Mouse (Mus musculus) heart, embryonic 12.5 days (tissue): ENCODE measurements at regions not wholly inside any gene's neighbourhood (a gene's known extent, or its start where the extent isn't known, plus 50 kb on each side); places are given as distances from the start of the nearest gene placed in this dataset.

Experiments
- ATAC-seq: fragments of 200-750 bp; cut with Nextera tagmentation; 2 replicates; pipeline ENCODE4 v1.8.0; 2017; ENCODE audit warnings: moderate TSS enrichment, moderate library complexity; ENCODE audit not compliant: insufficient number of reproducible peaks, low FRiP score
- H3K27ac ChIP-seq: fragments of 300-500 bp; sonication (generic); 2 replicates; pipeline ENCODE4 v1.5.1; 2016; ENCODE audit warnings: mild to moderate bottlenecking, moderate library complexity; ENCODE audit not compliant: poor library complexity, severe bottlenecking
- H3K27me3 ChIP-seq: fragments of 300-500 bp; sonication (generic); replicated peaks from 2 replicates; pipeline ENCODE4 v1.6.1; 2016; ENCODE audit warnings: mild to moderate bottlenecking, moderate library complexity
- H3K36me3 ChIP-seq: fragments of 300-500 bp; sonication (generic); 2 replicates; pipeline ENCODE4 v1.6.1; 2016; ENCODE audit warnings: mild to moderate bottlenecking, moderate library complexity
- H3K4me1 ChIP-seq: fragments of 300-500 bp; sonication (generic); replicated peaks from 2 replicates; pipeline ENCODE4 v1.6.1; 2016; ENCODE audit warnings: mild to moderate bottlenecking
- H3K4me2 ChIP-seq: fragments of 300-500 bp; sonication (generic); 2 replicates; pipeline ENCODE4 v1.6.1; 2016; ENCODE audit warnings: mild to moderate bottlenecking, moderate library complexity
- H3K4me3 ChIP-seq: fragments of 300-500 bp; sonication (generic); 2 replicates; pipeline ENCODE4 v1.5.1; 2016; ENCODE audit warnings: mild to moderate bottlenecking
- H3K9ac ChIP-seq: fragments of 300-500 bp; sonication (generic); 2 replicates; pipeline ENCODE4 v1.6.1; 2016; ENCODE audit warnings: mild to moderate bottlenecking, moderate library complexity
- H3K9me3 ChIP-seq: fragments of 300-500 bp; sonication (generic); replicated peaks from 2 replicates; pipeline ENCODE4 v1.6.1; 2016; ENCODE audit warnings: mild to moderate bottlenecking, moderate library complexity
- WGBS: fragments of 180-500 bp; shearing (Covaris S2); methylation state at CpG from one replicate; pipeline ENCODE4 v1.1.7; 2016; 5-methylcytosine and 5-hydroxymethylcytosine counted together

- no peak for ATAC-seq
- WGBS: 61% methylated on average over 3 of the region's 3 CpGs
Measured at GRCm38 (mm10) chrX:161487691-161488090, 200.4 kb downstream of the Gm15262 start.

DNA sequence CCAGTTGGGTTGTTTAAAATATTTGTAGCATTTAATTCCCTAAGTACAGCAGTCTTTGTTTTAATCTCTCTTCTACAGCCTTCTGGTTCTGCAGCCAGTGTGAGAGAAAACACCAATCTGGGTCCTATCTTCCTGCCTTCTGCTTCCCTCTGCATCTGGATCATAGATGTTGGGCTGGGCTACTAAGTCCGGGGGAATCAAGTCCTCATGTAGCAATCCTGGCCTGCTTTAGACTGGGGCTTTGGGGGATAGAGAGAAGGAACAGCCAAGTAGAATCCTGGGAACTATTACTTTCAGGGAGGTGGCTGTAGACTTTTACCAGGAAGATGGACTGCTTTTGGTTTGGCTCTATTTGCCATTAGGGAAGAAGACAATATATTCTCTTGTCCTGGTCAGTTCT lies 205.5 kb upstream of the Rai2 start:
- Histone ChIP-seq H3K4me3 (no peak overlapping the region), H3K36me3 (no peaks in the 10 kb centered on the region), H3K9ac (no peak overlapping the region), H3K27ac (no peak overlapping the region), H3K27me3 (no peaks in the 10 kb centered on the region), H3K4me1 (no peaks in the 10 kb centered on the region), H3K9me3 (no peaks in the 10 kb centered on the region), H3K4me2 (no peak overlapping the region)
- no peak for ATAC-seq
- WGBS: 52% methylated on average over 1 of the region's 1 CpGs

More at GRCm38 (mm10) chrX:161487691-161488090, 200.4 kb downstream of the Gm15262 start:
- Histone ChIP-seq H3K4me3 (no peak overlapping the region), H3K36me3 (no peaks in the 10 kb centered on the region), H3K27ac (no peak overlapping the region), H3K9ac (no peak overlapping the region), H3K4me2 (no peak overlapping the region), H3K27me3 (no peaks in the 10 kb centered on the region), H3K4me1 (no peaks in the 10 kb centered on the region), H3K9me3 (no peaks in the 10 kb centered on the region)

DNA sequence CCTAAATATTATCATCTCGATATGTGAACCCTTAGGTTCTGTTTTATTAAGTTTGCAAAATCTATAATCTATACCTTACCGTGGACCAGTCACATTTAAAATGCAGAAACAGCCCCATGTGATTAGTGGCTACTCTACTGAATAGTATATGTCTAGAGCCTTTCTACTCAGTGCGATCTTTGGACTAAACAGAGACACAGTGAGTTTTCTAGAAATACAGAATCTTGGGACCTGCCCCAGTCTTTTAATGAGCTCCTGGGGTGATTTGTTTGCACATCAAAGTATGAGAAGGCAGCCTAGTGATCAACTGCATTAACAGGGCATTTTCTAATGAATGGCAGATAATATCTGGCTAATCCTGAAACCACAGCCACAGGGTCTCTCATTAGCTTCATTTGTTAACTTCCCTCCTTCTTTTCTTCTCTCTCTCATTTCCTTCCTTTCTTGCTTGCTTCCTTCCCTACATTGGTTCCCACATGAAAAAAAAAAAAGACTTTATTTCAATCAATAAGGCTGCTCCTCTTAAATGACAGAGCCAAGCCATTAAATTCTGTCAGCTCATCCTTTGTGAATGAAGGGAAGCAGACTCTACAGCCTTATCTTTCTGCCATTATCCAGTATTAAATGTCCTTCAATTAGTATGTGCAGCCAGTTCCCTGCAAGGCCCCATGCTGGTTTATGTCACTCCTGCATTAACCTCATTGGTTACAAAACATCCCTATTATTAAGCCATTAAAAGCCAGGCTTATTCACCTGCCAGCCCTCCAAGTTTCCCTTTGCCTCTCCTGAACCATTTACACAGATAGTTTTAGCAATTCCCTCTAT lies 193.2 kb upstream of the Rai2 start:
- ATAC-seq: no peak
- Histone ChIP-seq H3K4me1 (no peaks in the 10 kb centered on the region), H3K4me3 (no peak overlapping the region), H3K4me2 (no peak overlapping the region), H3K9me3 (no peaks in the 10 kb centered on the region), H3K36me3 (no peaks in the 10 kb centered on the region), H3K27ac (no peak overlapping the region), H3K27me3 (no peaks in the 10 kb centered on the region), H3K9ac (no peak overlapping the region)
- 66% methylated on average over 3 of the region's 3 CpGs for WGBS

GRCm38 (mm10) chrX:161524257-161524646 lies 192.6 kb upstream of the Rai2 start:
- H3K36me3 ChIP-seq: no peaks in the 10 kb centered on the region
- 77% methylated on average over 3 of the region's 3 CpGs for WGBS
- no peak for ATAC-seq
- H3K9ac ChIP-seq: no peak overlapping the region
- no peak overlapping the region for H3K4me2 ChIP-seq
- no peaks in the 10 kb centered on the region for H3K9me3 ChIP-seq
- no peak overlapping the region for H3K27ac ChIP-seq
- H3K27me3 ChIP-seq: 0 out of 2 replicates have a peak, but pooled peaks cover 2% of the 10 kb centered on the region
- no peaks in the 10 kb centered on the region for H3K4me1 ChIP-seq
- H3K4me3 ChIP-seq: no peak overlapping the region

DNA sequence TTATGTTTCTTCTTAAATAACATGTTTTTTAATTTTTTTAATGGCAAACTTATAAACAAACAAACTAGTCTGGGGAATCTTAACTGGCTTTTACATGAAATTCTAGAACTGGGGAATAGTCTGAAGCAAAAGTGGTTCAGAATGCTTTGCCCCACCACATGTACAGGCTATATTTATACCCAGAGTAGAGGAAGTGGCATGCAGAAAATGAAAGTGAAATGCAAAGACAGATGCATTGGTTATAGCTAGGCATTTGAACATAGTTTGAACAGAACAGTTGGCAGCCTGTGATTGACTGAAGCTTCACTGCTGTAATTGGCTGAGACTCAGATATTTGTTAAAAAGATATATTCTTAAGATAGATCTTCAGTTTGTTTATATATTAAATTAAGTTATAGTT lies 179.6 kb upstream of the Rai2 start:
- H3K27me3 ChIP-seq: no peaks in the 10 kb centered on the region
- H3K4me2 ChIP-seq: no peak overlapping the region
- H3K9me3 ChIP-seq: no peaks in the 10 kb centered on the region
- no peak overlapping the region for H3K27ac ChIP-seq
- no peak for ATAC-seq
- H3K36me3 ChIP-seq: no peaks in the 10 kb centered on the region
- no peak overlapping the region for H3K9ac ChIP-seq
- no peak overlapping the region for H3K4me3 ChIP-seq
- no peaks in the 10 kb centered on the region for H3K4me1 ChIP-seq

DNA sequence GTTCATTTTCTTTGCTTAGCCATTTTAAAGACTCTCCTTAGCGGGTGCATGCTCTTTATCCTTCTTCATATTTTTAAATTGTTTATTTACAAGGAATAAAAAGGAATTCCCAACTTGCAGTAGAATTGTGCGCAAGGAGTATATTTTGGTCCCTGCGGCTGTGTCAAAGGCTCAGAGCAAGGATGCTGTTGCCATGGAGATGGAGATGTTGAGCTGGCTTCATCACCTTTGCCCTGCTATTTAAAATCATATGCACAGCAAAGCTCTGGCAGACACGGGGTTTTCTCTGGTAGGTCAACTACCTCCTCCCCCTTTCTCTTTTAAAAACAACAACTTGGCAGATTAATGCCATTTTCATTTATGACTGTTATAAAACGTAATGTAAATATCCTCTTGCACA lies 160.0 kb upstream of the Rai2 start:
- WGBS: 70% methylated on average over 5 of the region's 5 CpGs
- Histone ChIP-seq H3K36me3 (no peaks in the 10 kb centered on the region), H3K4me2 (no peak overlapping the region), H3K4me1 (no peaks in the 10 kb centered on the region), H3K27me3 (no peaks in the 10 kb centered on the region), H3K27ac (no peak overlapping the region), H3K9ac (no peak overlapping the region), H3K9me3 (no peaks in the 10 kb centered on the region), H3K4me3 (no peak overlapping the region)
- no peak for ATAC-seq

GRCm38 (mm10) chrX:161558511-161558910 lies 158.4 kb upstream of the Rai2 start:
- Histone ChIP-seq H3K36me3 (no peaks in the 10 kb centered on the region), H3K27ac (no peak overlapping the region), H3K9me3 (no peaks in the 10 kb centered on the region), H3K4me1 (no peaks in the 10 kb centered on the region), H3K27me3 (no peaks in the 10 kb centered on the region), H3K4me2 (no peak overlapping the region), H3K4me3 (no peak overlapping the region), H3K9ac (no peak overlapping the region)
- ATAC-seq: no peak

DNA sequence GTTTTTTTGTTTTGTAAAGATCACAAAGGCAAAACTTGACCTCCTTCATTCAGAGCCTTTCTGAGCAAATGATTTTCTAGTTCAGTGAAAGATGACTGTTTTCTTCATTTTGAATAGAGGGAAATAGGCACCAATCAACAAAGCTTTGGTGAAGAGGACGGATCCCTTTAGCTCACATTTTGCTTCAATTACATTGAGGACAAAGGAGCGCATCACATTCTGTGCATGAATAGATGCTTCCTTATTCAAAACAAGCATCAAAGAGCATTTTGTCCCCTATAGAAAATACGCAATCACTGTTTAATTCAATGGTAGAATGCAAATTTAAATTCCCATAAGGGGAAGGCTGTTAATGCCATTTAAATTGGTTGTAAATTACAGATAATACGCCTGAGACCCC lies 150.4 kb upstream of the Rai2 start:
- ATAC-seq: no peak
- Histone ChIP-seq H3K4me2 (no peak overlapping the region), H3K9me3 (no peaks in the 10 kb centered on the region), H3K27me3 (no peaks in the 10 kb centered on the region), H3K27ac (no peak overlapping the region), H3K4me3 (no peak overlapping the region), H3K9ac (no peak overlapping the region), H3K36me3 (no peaks in the 10 kb centered on the region), H3K4me1 (no peaks in the 10 kb centered on the region)
- 76% methylated on average over 4 of the region's 4 CpGs for WGBS

GRCm38 (mm10) chrX:161582019-161582659 lies 134.7 kb upstream of the Rai2 start:
- 0 out of 2 replicates have a peak, but pooled peaks cover 3% of the 10 kb centered on the region for H3K27me3 ChIP-seq
- H3K36me3 ChIP-seq: no peaks in the 10 kb centered on the region
- 75% methylated on average over 5 of the region's 5 CpGs for WGBS
- no peak overlapping the region for H3K27ac ChIP-seq
- no peaks in the 10 kb centered on the region for H3K9me3 ChIP-seq
- no peak for ATAC-seq
- H3K4me3 ChIP-seq: no peak overlapping the region
- no peaks in the 10 kb centered on the region for H3K4me1 ChIP-seq
- H3K4me2 ChIP-seq: no peak overlapping the region
- no peak overlapping the region for H3K9ac ChIP-seq

GRCm38 (mm10) chrX:161583872-161584271 lies 133.0 kb upstream of the Rai2 start:
- H3K27me3 ChIP-seq: 0 out of 2 replicates have a peak, but pooled peaks cover 3% of the 10 kb centered on the region
- no peak for ATAC-seq
- no peaks in the 10 kb centered on the region for H3K4me1 ChIP-seq
- 86% methylated on average over 2 of the region's 2 CpGs for WGBS
- H3K36me3 ChIP-seq: no peaks in the 10 kb centered on the region
- H3K4me2 ChIP-seq: no peak overlapping the region
- H3K9ac ChIP-seq: no peak overlapping the region
- H3K27ac ChIP-seq: no peak overlapping the region
- no peaks in the 10 kb centered on the region for H3K9me3 ChIP-seq
- H3K4me3 ChIP-seq: no peak overlapping the region

DNA sequence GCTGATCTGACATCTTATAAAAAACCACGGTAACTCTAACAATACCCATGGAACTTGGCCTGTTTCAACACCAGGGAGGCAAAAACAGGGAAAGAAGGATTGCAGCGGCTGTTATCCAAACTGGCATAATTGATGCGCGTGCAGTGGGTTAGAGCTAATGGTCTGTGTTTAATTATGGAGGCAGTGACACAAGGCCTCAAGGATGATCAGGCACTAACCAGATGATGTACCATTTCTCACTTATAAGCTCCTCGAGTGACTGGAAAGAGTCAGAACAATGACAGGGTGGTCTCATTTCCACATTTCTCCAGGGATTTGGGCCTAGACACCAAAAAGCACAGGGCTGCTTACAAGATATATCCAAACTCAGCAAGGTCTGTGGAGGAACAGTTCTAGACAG lies 83.0 kb upstream of the Rai2 start:
- no peaks in the 10 kb centered on the region for H3K4me1 ChIP-seq
- H3K36me3 ChIP-seq: no peaks in the 10 kb centered on the region
- no peak overlapping the region for H3K9ac ChIP-seq
- no peaks in the 10 kb centered on the region for H3K9me3 ChIP-seq
- no peak for ATAC-seq
- 83% methylated on average over 5 of the region's 5 CpGs for WGBS
- H3K27ac ChIP-seq: no peak overlapping the region
- H3K4me3 ChIP-seq: no peak overlapping the region
- no peaks in the 10 kb centered on the region for H3K27me3 ChIP-seq
- H3K4me2 ChIP-seq: no peak overlapping the region

- H3K9me3 ChIP-seq: no peaks in the 10 kb centered on the region
- 68% methylated on average over 2 of the region's 2 CpGs for WGBS
Measured at GRCm38 (mm10) chrX:161634342-161634741, 82.5 kb upstream of the Rai2 start.

More at GRCm38 (mm10) chrX:161634342-161634741, 82.5 kb upstream of the Rai2 start:
- Histone ChIP-seq H3K27ac (no peak overlapping the region), H3K4me2 (no peak overlapping the region), H3K27me3 (no peaks in the 10 kb centered on the region), H3K9ac (no peak overlapping the region), H3K4me1 (no peaks in the 10 kb centered on the region), H3K4me3 (no peak overlapping the region), H3K36me3 (no peaks in the 10 kb centered on the region)
- no peak for ATAC-seq
